Mouse (Mus musculus): ENCODE results near the gene Zbtb5.
"Not testable (repeated sequence)": the region's sequence is repeated elsewhere in the genome, so short reads cannot be mapped to it uniquely, and the experiment has no call there.

Gene Zbtb5

DNA sequence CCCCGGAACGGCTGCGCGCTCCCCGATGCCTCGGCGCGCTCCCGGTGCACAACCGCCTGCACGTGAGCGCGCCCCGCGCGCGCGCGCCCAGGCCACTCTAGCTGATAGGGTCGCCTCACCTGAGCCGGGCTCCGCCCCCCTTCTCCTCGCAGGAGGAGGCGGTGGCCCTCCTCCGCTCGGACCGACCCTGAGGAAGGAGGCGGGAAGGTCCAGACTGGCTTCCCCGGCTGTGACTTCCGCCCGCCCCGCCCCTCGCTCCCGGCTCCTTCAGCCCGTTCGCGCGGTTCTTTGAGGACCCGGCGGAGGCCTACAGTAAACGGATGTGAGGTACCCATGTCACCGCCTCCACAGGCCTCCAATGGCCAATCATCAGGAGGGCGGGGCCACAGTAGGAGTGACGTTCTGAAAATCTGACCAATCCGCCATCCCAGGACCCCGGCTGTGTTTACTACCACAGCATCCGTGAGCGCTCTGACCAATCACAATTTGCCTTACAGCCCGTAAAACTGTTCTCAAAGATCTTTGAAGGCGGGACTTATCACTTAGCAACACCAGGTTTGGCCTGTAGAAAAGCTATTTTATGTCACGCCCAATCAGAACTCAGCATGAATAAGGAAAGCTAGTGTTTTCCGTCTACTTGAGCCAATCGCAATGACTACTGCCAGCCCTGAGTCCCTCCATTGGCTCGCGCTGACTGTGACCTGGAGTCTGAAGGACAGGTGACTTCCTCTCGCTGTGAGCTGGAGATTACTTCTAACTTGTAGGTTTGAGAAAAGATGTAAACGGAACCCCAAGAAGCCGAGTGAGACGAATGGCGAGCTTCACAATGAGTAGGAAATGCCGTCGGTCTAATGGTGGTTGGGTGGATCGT is at the start of gene Zbtb5:
Gene Zbtb5 (minus strand): TSS at position 308 of the 871 bp plus-strand sequence.
- DNase-seq (ENCODE audit: low spot score), result peak; percentile 100

DNA sequence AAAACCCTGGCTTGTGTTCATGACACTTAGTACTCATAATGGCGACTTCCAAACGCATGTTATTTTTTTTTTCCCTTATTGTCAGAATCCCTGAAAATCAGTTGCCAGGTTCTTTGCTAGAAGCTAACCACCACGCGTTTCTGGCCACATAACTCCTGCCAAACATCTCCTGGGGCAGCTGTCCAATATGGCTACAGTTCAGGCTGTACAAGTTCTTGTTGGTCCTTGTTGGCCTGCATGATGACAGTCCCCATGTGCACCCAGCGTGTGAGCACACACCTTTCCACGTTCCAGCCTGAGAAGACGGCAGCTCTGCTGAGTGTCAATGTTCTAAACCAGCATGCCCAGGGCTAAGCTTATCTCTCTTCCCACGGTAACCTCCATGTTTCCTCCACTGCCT is 43.2 kb upstream of the Zbtb5 start:
- no peak for DNase-seq (ENCODE audit: low spot score)

DNA sequence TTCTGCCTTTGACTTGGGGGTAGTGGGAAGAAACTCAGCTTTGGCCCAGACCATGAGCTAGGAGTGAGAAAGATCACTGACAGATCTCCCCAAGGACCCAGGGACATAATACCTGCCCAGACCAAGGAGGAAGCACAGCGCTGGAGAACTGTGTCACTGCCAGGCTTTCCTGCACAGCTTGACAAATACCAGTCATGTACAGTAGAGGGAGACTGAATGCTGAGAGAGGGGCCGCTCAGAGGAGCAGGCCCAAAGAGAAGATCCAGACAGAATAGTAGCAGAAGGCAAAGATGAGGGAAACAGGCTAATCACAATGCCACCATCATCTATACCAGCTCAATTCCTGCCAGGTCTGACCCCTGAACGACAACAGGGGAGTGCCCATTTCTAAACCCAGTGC is 42.6 kb upstream of the Zbtb5 start:
- no peak for DNase-seq (ENCODE audit: low spot score)

DNA sequence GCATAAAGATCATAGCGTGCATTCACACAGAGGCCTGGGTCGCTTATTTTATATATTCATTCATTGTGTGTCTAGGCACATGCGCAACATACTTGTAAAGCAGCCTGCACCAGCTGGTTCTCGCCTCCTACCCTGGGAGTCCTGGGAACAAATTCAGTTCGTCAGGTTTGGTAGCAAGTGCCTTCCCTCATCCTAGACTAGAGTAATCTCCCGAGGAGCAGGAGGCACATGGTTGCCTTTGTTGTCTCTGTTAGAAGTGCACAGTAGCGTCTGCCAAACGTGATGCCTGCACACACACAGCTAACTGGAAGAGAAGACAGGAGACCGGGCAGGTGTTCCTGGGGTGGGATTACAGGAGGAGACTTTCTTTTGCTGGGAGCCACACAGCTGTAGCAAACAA is 35.7 kb upstream of the Zbtb5 start:
- no peak for DNase-seq (ENCODE audit: low spot score)

- no peak for DNase-seq (ENCODE audit: low spot score)
Measured at GRCm38 (mm10) chr4:45047286-45047887, 35.2 kb upstream of the Zbtb5 start.

DNA sequence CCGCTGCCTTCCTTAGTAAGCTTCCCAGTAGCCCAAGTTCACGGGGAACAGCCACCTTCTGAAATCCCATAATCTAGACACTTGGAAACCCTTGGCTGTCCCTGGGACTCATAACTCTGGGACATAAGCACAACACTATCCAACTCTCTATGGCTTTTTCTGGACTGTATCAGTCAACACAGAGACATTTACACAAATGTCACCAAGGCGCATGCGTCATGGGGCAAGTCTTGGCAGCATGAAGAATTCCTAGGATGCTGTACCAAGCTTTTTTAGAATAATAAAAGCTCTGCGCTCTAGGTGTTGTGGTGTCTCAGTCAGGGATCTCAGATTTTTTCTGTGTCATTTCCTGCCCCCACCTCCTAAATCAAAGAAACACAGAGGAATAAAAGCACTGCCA is 34.5 kb upstream of the Zbtb5 start:
- DNase-seq (ENCODE audit: low spot score), result no peak

GRCm38 (mm10) chr4:45040795-45041194 is 28.6 kb upstream of the Zbtb5 start:
- no peak for DNase-seq (ENCODE audit: low spot score)

GRCm38 (mm10) chr4:45039546-45039945 is 27.3 kb upstream of the Zbtb5 start:
- not testable (repeated sequence) for DNase-seq (ENCODE audit: low spot score)

DNA sequence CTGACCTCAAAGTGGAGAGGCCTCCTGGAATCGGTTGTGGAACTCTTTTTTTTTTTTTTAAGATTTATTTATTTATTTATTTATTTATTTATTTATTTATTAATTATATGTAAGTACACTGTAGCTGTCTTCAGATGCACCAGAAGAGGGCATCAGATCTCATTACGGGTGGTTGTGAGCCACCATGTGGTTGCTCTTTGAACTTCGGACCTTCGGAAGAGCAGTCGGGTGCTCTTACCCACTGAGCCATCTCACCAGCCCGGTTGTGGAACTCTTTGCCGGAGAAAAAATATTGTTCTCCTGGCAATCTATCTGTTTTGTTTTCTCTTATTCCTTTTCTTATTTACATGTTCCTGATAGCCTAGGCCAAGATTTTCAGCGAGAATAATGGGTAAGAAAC is 26.7 kb upstream of the Zbtb5 start:
- not testable (repeated sequence) for DNase-seq (ENCODE audit: low spot score)

GRCm38 (mm10) chr4:45037455-45038410 is 25.5 kb upstream of the Zbtb5 start:
- DNase-seq (ENCODE audit: low spot score), result no peak

- no peak for DNase-seq (ENCODE audit: low spot score)
Measured at GRCm38 (mm10) chr4:45036571-45036970, 24.4 kb upstream of the Zbtb5 start.

DNA sequence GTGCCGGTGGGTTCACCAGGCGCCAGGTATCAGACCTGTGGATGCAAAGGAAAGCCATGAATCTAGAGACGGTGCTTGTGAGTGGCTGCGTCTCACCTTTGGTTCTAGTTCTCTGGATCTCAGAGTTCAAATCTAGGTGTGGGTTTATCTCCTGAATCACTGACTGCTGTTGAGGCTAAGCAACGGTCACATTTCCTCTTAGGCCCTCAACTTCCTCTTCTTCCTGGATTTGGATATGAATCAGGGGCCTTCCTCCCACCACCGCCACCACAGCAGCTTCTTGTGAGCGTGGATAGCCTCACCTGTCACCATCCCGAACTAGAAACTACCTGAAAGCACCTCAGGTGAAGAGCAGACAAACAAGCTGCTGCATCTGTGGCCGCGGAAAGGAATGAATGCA is 23.8 kb upstream of the Zbtb5 start:
- no peak for DNase-seq (ENCODE audit: low spot score)

GRCm38 (mm10) chr4:45034693-45035628 is 22.7 kb upstream of the Zbtb5 start:
- DNase-seq (ENCODE audit: low spot score), result no peak

GRCm38 (mm10) chr4:45032586-45032985 is 20.4 kb upstream of the Zbtb5 start:
- DNase-seq (ENCODE audit: low spot score), result no peak

- no peak for DNase-seq (ENCODE audit: low spot score)
Measured at GRCm38 (mm10) chr4:45026459-45026858, 14.2 kb upstream of the Zbtb5 start.

GRCm38 (mm10) chr4:45019009-45019408 is 6.8 kb upstream of the Zbtb5 start:
- DNase-seq (ENCODE audit: low spot score), result no peak

DNA sequence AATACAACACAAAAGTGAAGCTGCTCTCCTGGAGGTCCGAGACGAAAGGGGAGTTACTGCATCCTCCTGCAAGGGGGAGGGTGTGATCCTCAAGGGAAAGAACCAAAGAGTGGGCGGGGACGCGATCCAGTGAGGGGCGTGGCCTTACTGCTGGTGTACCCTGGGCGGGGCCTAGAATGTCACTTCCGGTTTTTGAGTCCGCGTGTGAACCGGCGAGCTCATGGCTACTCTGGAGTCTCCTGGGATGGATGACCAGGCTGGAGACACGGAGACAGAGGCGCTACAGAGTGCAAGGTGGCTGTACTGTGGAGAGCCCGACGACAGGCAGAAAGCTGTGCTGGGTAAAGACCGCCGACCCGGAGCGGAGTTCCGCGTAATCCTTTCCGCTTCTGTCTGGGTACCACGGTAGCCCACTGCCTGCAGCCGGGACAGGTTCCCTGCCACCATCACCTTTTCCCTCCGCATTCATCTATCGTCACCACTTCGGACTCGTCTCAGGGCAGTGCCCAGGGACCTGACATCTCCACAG is 6.3 kb upstream of the Zbtb5 start, which contains the start of gene Polr1e:
Gene Polr1e (plus strand): TSS at position 132 of the 529 bp plus-strand sequence.
- peak; percentile 87 for DNase-seq (ENCODE audit: low spot score)

DNA sequence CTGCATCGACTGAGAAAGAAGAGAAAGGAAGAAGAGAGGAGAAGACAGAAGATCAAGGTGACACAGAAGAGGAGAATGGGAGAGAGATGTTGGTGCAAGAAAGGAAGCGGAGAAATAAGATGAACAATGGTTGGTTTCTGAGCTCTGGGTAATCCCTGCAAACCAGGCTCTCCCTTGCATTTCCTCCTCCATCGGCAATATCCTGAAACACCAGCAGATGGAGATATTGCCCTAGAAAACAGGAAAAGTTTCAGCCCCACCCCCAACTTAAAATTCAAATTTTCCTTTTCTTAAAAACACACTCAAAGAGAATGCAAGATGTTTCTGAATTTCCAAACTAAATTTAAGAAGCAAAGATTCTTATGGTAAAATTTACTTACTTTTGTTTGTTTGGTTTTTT is 3.4 kb upstream of the Zbtb5 start:
- DNase-seq (ENCODE audit: low spot score), result peak; percentile 55

DNA sequence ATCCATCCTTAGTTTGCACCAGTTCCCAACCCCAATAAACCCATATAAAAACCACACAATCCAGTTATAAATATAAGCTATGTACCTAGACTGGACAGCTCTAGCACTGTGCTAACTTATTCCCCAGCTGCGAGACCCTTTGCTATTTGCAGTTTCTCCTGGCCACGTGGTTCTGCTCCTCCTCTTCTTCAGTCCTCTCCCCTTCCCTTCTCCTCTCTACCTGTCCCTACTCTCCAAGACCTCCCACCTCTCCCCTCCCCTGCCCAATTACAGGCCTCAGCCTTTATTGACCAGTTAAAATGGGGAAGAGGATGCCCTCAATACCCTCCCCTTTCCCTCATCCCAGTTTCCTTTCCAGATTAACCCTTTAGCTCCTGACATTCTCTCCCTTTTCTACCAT is 1.3 kb upstream of the Zbtb5 start:
- no peak for DNase-seq (ENCODE audit: low spot score)

- no peak for DNase-seq (ENCODE audit: low spot score)
Measured at GRCm38 (mm10) chr4:45013031-45013431, 819 bp upstream of the Zbtb5 start.

DNA sequence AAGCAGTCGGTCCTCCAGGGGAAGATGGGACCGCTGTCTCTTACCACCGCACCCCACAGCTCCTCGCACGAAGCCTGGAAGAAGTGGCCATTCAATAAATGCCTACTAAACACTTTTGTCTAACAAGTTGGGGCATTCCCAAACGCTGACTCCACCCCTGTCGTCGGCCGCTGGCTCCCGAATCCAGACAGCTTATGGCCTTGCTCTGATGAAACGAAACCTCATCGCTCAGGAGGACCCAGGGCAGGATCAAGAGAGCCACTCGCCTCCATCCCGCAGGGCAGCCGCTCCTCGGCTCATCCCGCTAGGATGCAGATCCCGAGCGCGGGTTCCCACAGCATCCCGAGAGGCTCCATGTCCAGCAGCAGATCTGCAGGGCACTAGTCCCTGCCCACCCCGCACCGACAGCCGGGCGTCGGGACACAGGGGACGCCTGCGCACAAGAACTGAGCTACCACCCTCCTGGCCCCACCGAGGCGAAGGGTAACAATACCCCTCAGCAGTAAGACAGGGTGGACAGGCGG is 569 bp downstream of the Zbtb5 start:
- no peak for DNase-seq (ENCODE audit: low spot score)

All from left cerebral cortex, adult 11 months (tissue).